Mouse (Mus musculus) MEL (cell line): ENCODE measurements around the gene Ankfn1. TPM values are rescaled to one million over a fixed set of nuclear protein-coding genes. Genes with fewer than 3 reads are reported as not detected.

Experiments used
- DNase-seq: peaks from one replicate; pipeline ENCODE4 v3.0.0; 2011; ENCODE audit warnings: low read depth, low spot score
- H3K27ac ChIP-seq: 2 replicates; pipeline ENCODE4 v1.5.1; 2012; ENCODE audit warnings: low read depth, mild to moderate bottlenecking, control low read depth, low read length, moderate library complexity; ENCODE audit not compliant: control insufficient read depth
- H3K27me3 ChIP-seq, 2 experiments: fragments of 150-350 bp in 1 of 2; sonication (generic) in 1 of 2; 2 replicates each; pipeline ENCODE4 v1.6.1; 2012; ENCODE audit warnings: low read length in 2 of 2, mild to moderate bottlenecking in 2 of 2, improper control_type of control experiment in 1 of 2, moderate library complexity in 1 of 2; ENCODE audit not compliant: insufficient read depth in 2 of 2, control insufficient read depth in 1 of 2
- H3K36me3 ChIP-seq, 2 experiments: 2 replicates each; pipeline ENCODE4 v1.6.1; 2012 to 2014; ENCODE audit warnings: low read length in 2 of 2, improper control_type of control experiment in 1 of 2, inconsistent platforms in 1 of 2, mild to moderate bottlenecking in 1 of 2; ENCODE audit not compliant: insufficient read depth in 2 of 2, control insufficient read depth in 1 of 2
- H3K4me1 ChIP-seq, 2 experiments: fragments of 150-350 bp in 1 of 2; sonication (generic) in 1 of 2; 2 replicates each; pipeline ENCODE4 v1.6.1; 2012; ENCODE audit warnings: low read length in 2 of 2, improper control_type of control experiment in 1 of 2, mild to moderate bottlenecking in 1 of 2; ENCODE audit not compliant: insufficient read depth in 2 of 2, control insufficient read depth in 1 of 2
- H3K4me3 ChIP-seq, 2 experiments: fragments of 150-350 bp in 1 of 2; sonication (generic) in 1 of 2; 2 replicates each; pipeline ENCODE4 v1.5.1; 2012; ENCODE audit warnings: low read depth in 2 of 2, low read length in 2 of 2, mild to moderate bottlenecking in 2 of 2, moderate library complexity in 2 of 2, control low read depth in 1 of 2, improper control_type of control experiment in 1 of 2; ENCODE audit not compliant: control insufficient read depth in 1 of 2, insufficient read depth in 1 of 2
- H3K79me2 ChIP-seq: 2 replicates; pipeline ENCODE4 v1.6.1; 2012; ENCODE audit warnings: mild to moderate bottlenecking, low read length, moderate library complexity; ENCODE audit not compliant: control insufficient read depth, poor library complexity, insufficient read depth
- H3K9ac ChIP-seq: 2 replicates; pipeline ENCODE4 v1.6.1; 2012; ENCODE audit warnings: low read depth, mild to moderate bottlenecking, control low read depth, low read length, moderate library complexity; ENCODE audit not compliant: control insufficient read depth, poor library complexity, severe bottlenecking
- H3K9me3 ChIP-seq: fragments of 150-350 bp; sonication (generic); replicated peaks from 2 replicates; pipeline ENCODE4 v1.6.1; 2012; ENCODE audit warnings: mild to moderate bottlenecking, low read length, improper control_type of control experiment, moderate library complexity; ENCODE audit not compliant: insufficient read depth
- BHLHE40 ChIP-seq: IDR thresholded peaks from 2 replicates; pipeline ENCODE4 v1.6.1; 2012; ENCODE audit warnings: low read depth, mild to moderate bottlenecking, inconsistent platforms, low read length, improper control_type of control experiment, borderline replicate concordance
- CHD1 ChIP-seq: IDR thresholded peaks from 2 replicates; pipeline ENCODE4 v1.6.1; 2012; ENCODE audit warnings: low read depth, mild to moderate bottlenecking, inconsistent platforms, low read length, improper control_type of control experiment
- E2F4 ChIP-seq: IDR thresholded peaks from 2 replicates; pipeline ENCODE4 v1.6.1; 2011; ENCODE audit warnings: low read depth, low read length, improper control_type of control experiment, borderline replicate concordance
- ELF1 ChIP-seq: IDR thresholded peaks from 2 replicates; pipeline ENCODE4 v1.6.1; 2014; ENCODE audit warnings: low read depth, mild to moderate bottlenecking, inconsistent platforms, low read length, improper control_type of control experiment, moderate library complexity
- EP300 ChIP-seq, 2 experiments: IDR thresholded peaks; 2 replicates each; pipeline ENCODE4 v1.6.1; 2011; ENCODE audit warnings: improper control_type of control experiment in 2 of 2, low read length in 2 of 2, low read depth in 1 of 2, mild to moderate bottlenecking in 1 of 2
- GABPA ChIP-seq: IDR thresholded peaks from 2 replicates; pipeline ENCODE4 v1.6.1; 2012; ENCODE audit warnings: low read depth, mild to moderate bottlenecking, inconsistent platforms, low read length, improper control_type of control experiment, moderate library complexity
- HCFC1 ChIP-seq: IDR thresholded peaks from 2 replicates; pipeline ENCODE4 v1.6.1; 2012; ENCODE audit warnings: low read depth, mild to moderate bottlenecking, inconsistent platforms, low read length, improper control_type of control experiment, moderate library complexity
- JUND ChIP-seq: IDR thresholded peaks from 2 replicates; pipeline ENCODE4 v1.6.1; 2011; ENCODE audit warnings: low read depth, mild to moderate bottlenecking, improper control_type of control experiment, low read length
- MEF2A ChIP-seq: IDR thresholded peaks from 2 replicates; pipeline ENCODE4 v1.6.1; 2014; ENCODE audit warnings: low read depth, mild to moderate bottlenecking, inconsistent platforms, low read length, improper control_type of control experiment; ENCODE audit not compliant: poor library complexity, insufficient replicate concordance, severe bottlenecking; ENCODE audit errors: extremely low read depth
- MXI1 ChIP-seq: IDR thresholded peaks from 2 replicates; pipeline ENCODE4 v1.6.1; 2011; ENCODE audit warnings: mild to moderate bottlenecking, low read depth, low read length, improper control_type of control experiment
- MYB ChIP-seq: IDR thresholded peaks from 2 replicates; pipeline ENCODE4 v1.6.1; 2011; ENCODE audit warnings: mild to moderate bottlenecking, low read depth, low read length, improper control_type of control experiment
- MYC ChIP-seq: IDR thresholded peaks from 2 replicates; pipeline ENCODE4 v1.6.1; 2011; ENCODE audit warnings: low read depth, mild to moderate bottlenecking, low read length, improper control_type of control experiment, moderate library complexity
- NELFE ChIP-seq: IDR thresholded peaks from 2 replicates; pipeline ENCODE4 v1.6.1; 2011; ENCODE audit warnings: low read depth, low read length, improper control_type of control experiment
- POLR2A ChIP-seq, 2 experiments: IDR thresholded peaks; 2 replicates each; pipeline ENCODE4 v1.6.1; 2011 to 2012; ENCODE audit warnings: low read length in 2 of 2, mild to moderate bottlenecking in 2 of 2, control low read depth in 1 of 2, improper control_type of control experiment in 1 of 2, low read depth in 1 of 2, moderate library complexity in 1 of 2; ENCODE audit not compliant: control insufficient read depth in 1 of 2, insufficient read depth in 1 of 2, poor library complexity in 1 of 2
- POLR2AphosphoS5 ChIP-seq: IDR thresholded peaks from 2 replicates; pipeline ENCODE4 v1.6.1; 2012; ENCODE audit warnings: low read depth, borderline replicate concordance, mild to moderate bottlenecking, inconsistent platforms, low read length, moderate library complexity, mixed read lengths
- RCOR1 ChIP-seq: IDR thresholded peaks from 2 replicates; pipeline ENCODE4 v1.6.1; 2012; ENCODE audit warnings: low read depth, mild to moderate bottlenecking, inconsistent platforms, low read length, improper control_type of control experiment
- SIN3A ChIP-seq: IDR thresholded peaks from 2 replicates; pipeline ENCODE4 v1.6.1; 2012; ENCODE audit warnings: low read length, improper control_type of control experiment, inconsistent platforms
- SMC3 ChIP-seq: IDR thresholded peaks from 2 replicates; pipeline ENCODE4 v1.6.1; 2011; ENCODE audit warnings: low read depth, low read length, improper control_type of control experiment
- TAL1 ChIP-seq: IDR thresholded peaks from 2 replicates; pipeline ENCODE4 v1.6.1; 2012; ENCODE audit warnings: mild to moderate bottlenecking, inconsistent platforms, low read length, moderate library complexity, mixed read lengths
- TCF12 ChIP-seq: IDR thresholded peaks from 2 replicates; pipeline ENCODE4 v1.6.1; 2014; ENCODE audit warnings: low read depth, mild to moderate bottlenecking, inconsistent platforms, low read length, improper control_type of control experiment, moderate library complexity
- USF1 ChIP-seq: IDR thresholded peaks from 2 replicates; pipeline ENCODE4 v1.6.1; 2014; ENCODE audit warnings: low read depth, mild to moderate bottlenecking, inconsistent platforms, low read length, improper control_type of control experiment, moderate library complexity
- ZKSCAN1 ChIP-seq: IDR thresholded peaks from 2 replicates; pipeline ENCODE4 v1.6.1; 2012; ENCODE audit warnings: low read depth, mild to moderate bottlenecking, inconsistent platforms, low read length, improper control_type of control experiment, moderate library complexity
- polyA plus RNA-seq, 2 experiments: library from polyadenylated mRNA; stranded (reverse) in 1 of 2; unstranded in 1 of 2; fragments of >175 nt in 1 of 2; fragments of >200 nt in 1 of 2; gene quantifications; 2 replicates each; pipeline versions ENCODE4 v1.2.1 to v1.2.4; 2012; ENCODE audit warnings: low replicate concordance in 2 of 2, low read depth in 1 of 2; ENCODE audit not compliant: insufficient read length in 2 of 2, insufficient read depth in 1 of 2, missing spikeins in 1 of 2
- total RNA-seq: library from RNA; depleted of rRNA; stranded (reverse); fragments of 300-350 nt; gene quantifications from 2 replicates; pipeline ENCODE4 v1.2.3, GENCODE M21; 2012

Ankfn1 gene
- total and polyA plus RNA-seq, 3 experiments = not detected

DNA sequence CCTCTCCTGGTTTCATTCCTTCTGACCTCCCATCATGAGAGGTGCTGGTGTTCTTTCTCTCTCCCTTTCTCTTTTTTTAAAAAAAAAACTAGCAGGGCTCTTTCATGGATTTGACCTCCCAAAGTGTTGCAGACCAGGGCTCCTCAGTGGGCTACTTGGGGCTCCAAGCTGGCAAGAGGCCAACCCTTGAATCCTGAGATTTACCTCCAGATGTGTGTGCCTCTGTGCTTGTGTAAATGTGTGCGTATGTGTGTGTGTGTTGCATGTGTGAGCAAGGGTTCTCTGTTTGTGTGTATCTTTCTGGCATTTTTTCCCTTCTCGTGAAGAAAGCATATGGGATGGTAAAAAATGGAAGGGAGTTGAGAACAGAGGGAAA is 394.8 kb downstream of the Ankfn1 start:
- no peaks in the 10 kb centered on the region for H3K27me3 ChIP-seq
- no peak for DNase-seq

DNA sequence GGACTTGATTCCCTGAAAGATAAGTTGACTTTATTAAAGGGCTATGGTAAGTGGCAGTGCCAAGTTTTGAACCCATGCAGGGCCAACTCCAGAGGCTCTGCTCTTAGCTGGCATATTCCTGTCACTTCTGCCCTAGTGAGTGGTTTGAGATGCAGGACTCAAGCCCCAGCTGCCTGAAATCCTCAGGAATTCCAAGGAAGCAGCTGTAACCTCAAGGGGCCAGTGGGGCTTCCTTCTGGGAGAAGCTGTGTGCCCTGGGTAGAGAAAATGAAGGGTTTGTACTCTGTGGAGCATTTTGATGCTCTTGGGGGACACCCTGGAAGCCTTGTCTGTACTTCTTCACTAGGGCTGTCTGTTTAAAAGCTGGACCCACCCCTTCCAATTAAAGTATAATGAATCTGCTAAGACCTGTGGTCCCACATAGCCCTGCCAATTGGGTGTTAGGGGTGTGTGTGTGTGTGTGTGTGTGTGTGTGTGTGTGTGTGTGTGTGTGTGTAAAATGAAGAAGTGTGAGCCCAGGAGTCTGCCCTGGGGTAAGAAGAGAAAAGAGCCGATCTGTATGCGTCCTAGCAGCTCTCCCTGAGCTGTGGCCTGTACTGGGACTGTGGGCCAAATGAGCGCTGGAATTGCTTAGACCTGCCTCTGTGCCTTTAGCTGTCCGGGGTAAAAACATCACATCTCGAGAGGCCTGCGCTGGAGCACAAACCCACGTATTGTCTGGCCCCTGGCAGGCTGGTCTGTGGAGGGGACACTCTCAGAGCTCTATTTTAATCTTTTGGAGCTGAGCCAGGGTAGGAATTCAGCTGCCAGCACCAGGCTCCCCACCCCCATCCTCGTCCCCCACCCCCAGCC is 395.4 kb downstream of the Ankfn1 start:
- H3K27ac ChIP-seq = no peak overlapping the region
- H3K36me3 ChIP-seq = no peaks in the 10 kb centered on the region
- no peak for DNase-seq
- no peak for TF ChIP-seq SMC3
- TF ChIP-seq USF1 = no peak
- TF ChIP-seq ZKSCAN1 = no peak
- no peak for TF ChIP-seq JUND
- no peak for TF ChIP-seq SIN3A
- no peak for TF ChIP-seq POLR2A (IDR thresholded peaks at IDR 0.05; ENCODE audit: control insufficient read depth in 1 of 2, insufficient read depth in 1 of 2, low read depth in 1 of 2, low read length in 2 of 2, poor library complexity in 1 of 2)
- no peak for TF ChIP-seq CHD1
- TF ChIP-seq EP300 (IDR thresholded peaks at IDR 0.05; ENCODE audit: low read depth in 1 of 2, low read length in 2 of 2) = no peak
- TF ChIP-seq MYB = no peak
- TF ChIP-seq, all 39 proteins: peak for 0
- Histone ChIP-seq H3K9ac (no peak overlapping the region), H3K79me2 (no peaks in the 10 kb centered on the region), H3K4me3 (no peak overlapping the region), H3K4me1 (no peaks in the 10 kb centered on the region), H3K27me3 (no peaks in the 10 kb centered on the region), H3K9me3 (no peaks in the 10 kb centered on the region)

More for the DNA sequence above, 394.8 kb downstream of the Ankfn1 start:
- H3K79me2 ChIP-seq = no peaks in the 10 kb centered on the region
- H3K36me3 ChIP-seq = no peaks in the 10 kb centered on the region
- H3K27ac ChIP-seq = no peak overlapping the region
- H3K4me1 ChIP-seq = no peaks in the 10 kb centered on the region
- no peak overlapping the region for H3K4me3 ChIP-seq
- H3K9me3 ChIP-seq = no peaks in the 10 kb centered on the region
- TF ChIP-seq RCOR1 (no peak), JUND (no peak), POLR2AphosphoS5 (no peak), TAL1 (no peak), NELFE (no peak), BHLHE40 (no peak), TCF12 (no peak), HCFC1 (no peak), E2F4 (no peak), SIN3A (no peak), MYC (no peak), MXI1 (no peak), CHD1 (no peak), MEF2A (no peak), ELF1 (no peak), ZKSCAN1 (no peak), GABPA (no peak)
- no peak overlapping the region for H3K9ac ChIP-seq
